Mouse (Mus musculus) hindbrain, embryonic 12.5 days (tissue): ENCODE results near the gene Men1. TPM values are rescaled to one million over a fixed set of nuclear protein-coding genes. Genes with fewer than 3 reads are reported as not detected.

ENCODE experiments used
- ATAC-seq: fragments of 200-750 bp; cut with Nextera tagmentation; 2 replicates; pipeline ENCODE4 v1.8.0; 2017; ENCODE audit warnings: moderate TSS enrichment; ENCODE audit not compliant: low FRiP score
- H3K27ac ChIP-seq: fragments of 300-500 bp; sonication (generic); 2 replicates; pipeline ENCODE4 v1.5.1; 2016; ENCODE audit warnings: mild to moderate bottlenecking
- H3K27me3 ChIP-seq: fragments of 300-500 bp; sonication (generic); 2 replicates; pipeline ENCODE4 v1.6.1; 2016; ENCODE audit warnings: mild to moderate bottlenecking
- H3K36me3 ChIP-seq: fragments of 300-500 bp; sonication (generic); 2 replicates; pipeline ENCODE4 v1.6.1; 2016; ENCODE audit warnings: mild to moderate bottlenecking
- H3K4me1 ChIP-seq: fragments of 300-500 bp; sonication (generic); 2 replicates; pipeline ENCODE4 v1.6.1; 2016
- H3K4me2 ChIP-seq: fragments of 300-500 bp; sonication (generic); replicated peaks from 2 replicates; pipeline ENCODE4 v1.6.1; 2016; ENCODE audit warnings: mild to moderate bottlenecking
- H3K4me3 ChIP-seq: fragments of 300-500 bp; sonication (generic); 2 replicates; pipeline ENCODE4 v1.5.1; 2016; ENCODE audit warnings: mild to moderate bottlenecking
- H3K9ac ChIP-seq: fragments of 300-500 bp; sonication (generic); 2 replicates; pipeline ENCODE4 v1.6.1; 2016; ENCODE audit warnings: mild to moderate bottlenecking, moderate library complexity
- H3K9me3 ChIP-seq: fragments of 300-500 bp; sonication (generic); replicated peaks from 2 replicates; pipeline ENCODE4 v1.6.1; 2016; ENCODE audit warnings: mild to moderate bottlenecking
- WGBS: fragments of 180-500 bp; shearing (Covaris S2); methylation state at CpG from one replicate; pipeline ENCODE4 v1.1.7; 2016; 5-methylcytosine and 5-hydroxymethylcytosine counted together
- polyA plus RNA-seq: library from polyadenylated mRNA; unstranded; fragments of >200 nt; fragmentation: Nextera tagmentation; extraction: Ambion mirVana; gene quantifications from 2 replicates; pipeline ENCODE4 v1.2.1, GENCODE M21; 2016

Men1 gene
- polyA plus RNA-seq, 1 experiment from 2014 or later, result 95.8 TPM

- Histone ChIP-seq H3K9me3 (no peaks in the 10 kb centered on the region), H3K4me2 (no peak overlapping the region), H3K36me3 (peaks cover 70% of the 10 kb centered on the region), H3K9ac (no peak overlapping the region), H3K27me3 (no peaks in the 10 kb centered on the region), H3K27ac (peak overlapping the region; percentile 52), H3K4me1 (0 out of 2 replicates have a peak, but pooled peaks cover 6% of the 10 kb centered on the region), H3K4me3 (no peak overlapping the region)
- no peak for ATAC-seq
- WGBS, result 47% methylated on average over 11 of the region's 11 CpGs
These were observed 42.7 kb downstream of the Men1 start for GRCm38 (mm10) chr19:6377327-6378040.

GRCm38 (mm10) chr19:6380411-6381166, 45.8 kb downstream of the Men1 start:
- Histone ChIP-seq H3K9me3 (no peaks in the 10 kb centered on the region), H3K4me3 (no peak overlapping the region), H3K9ac (no peak overlapping the region), H3K27me3 (no peaks in the 10 kb centered on the region), H3K4me1 (peaks cover 21% of the 10 kb centered on the region), H3K36me3 (peaks cover 40% of the 10 kb centered on the region), H3K27ac (no peak overlapping the region), H3K4me2 (no peak overlapping the region)
- no peak for ATAC-seq
- WGBS, result 91% methylated on average over 9 of the region's 9 CpGs

GRCm38 (mm10) chr19:6381238-6381637, 46.5 kb downstream of the Men1 start:
- peaks cover 21% of the 10 kb centered on the region for H3K4me1 ChIP-seq
- no peak overlapping the region for H3K27ac ChIP-seq
- WGBS, result 99% methylated on average over 5 of the region's 5 CpGs
- no peak overlapping the region for H3K9ac ChIP-seq
- no peak for ATAC-seq
- H3K9me3 ChIP-seq, result no peaks in the 10 kb centered on the region
- no peak overlapping the region for H3K4me2 ChIP-seq
- H3K27me3 ChIP-seq, result no peaks in the 10 kb centered on the region
- peaks cover 34% of the 10 kb centered on the region for H3K36me3 ChIP-seq
- no peak overlapping the region for H3K4me3 ChIP-seq

GRCm38 (mm10) chr19:6382323-6382924, 47.6 kb downstream of the Men1 start:
- no peak overlapping the region for H3K4me2 ChIP-seq
- H3K36me3 ChIP-seq, result peaks cover 22% of the 10 kb centered on the region
- WGBS, result 84% methylated on average over 4 of the region's 4 CpGs
- H3K9me3 ChIP-seq, result no peaks in the 10 kb centered on the region
- no peak for ATAC-seq
- no peaks in the 10 kb centered on the region for H3K27me3 ChIP-seq
- H3K9ac ChIP-seq, result no peak overlapping the region
- H3K4me1 ChIP-seq, result peaks cover 19% of the 10 kb centered on the region
- no peak overlapping the region for H3K4me3 ChIP-seq
- no peak overlapping the region for H3K27ac ChIP-seq

GRCm38 (mm10) chr19:6383470-6383869, 48.7 kb downstream of the Men1 start:
- 43% methylated on average over 5 of the region's 5 CpGs for WGBS
- Histone ChIP-seq H3K9ac (0 out of 2 replicates have a peak overlapping the region, but pooled peaks have one; percentile 8), H3K9me3 (no peaks in the 10 kb centered on the region), H3K36me3 (peaks cover 11% of the 10 kb centered on the region), H3K4me2 (no peak overlapping the region), H3K4me1 (peaks cover 15% of the 10 kb centered on the region), H3K27me3 (0 out of 2 replicates have a peak, but pooled peaks cover 4% of the 10 kb centered on the region), H3K27ac (peak overlapping the region; percentile 35; the same call in 1 of the 2 replicates), H3K4me3 (no peak overlapping the region)
- ATAC-seq, result no peak

- Histone ChIP-seq H3K9ac (0 out of 2 replicates have a peak within 1 kb of the TSS, but pooled peaks have one; percentile 8), H3K4me2 (no peak within 1 kb of the TSS)
- no peak for ATAC-seq
These were observed 49.3 kb downstream of the Men1 start, which contains the start of gene Pygm for GRCm38 (mm10) chr19:6384128-6384527. Pygm (plus strand) TSS chr19:6384399.

GRCm38 (mm10) chr19:6384954-6385353, 50.2 kb downstream of the Men1 start:
- Histone ChIP-seq H3K9me3 (no peaks in the 10 kb centered on the region), H3K9ac (no peak overlapping the region), H3K4me3 (no peak overlapping the region), H3K27me3 (peaks cover 12% of the 10 kb centered on the region; the same call in 1 of the 2 replicates), H3K4me2 (no peak overlapping the region), H3K36me3 (no peaks in the 10 kb centered on the region), H3K27ac (no peak overlapping the region), H3K4me1 (peaks cover 22% of the 10 kb centered on the region)
- WGBS, result 78% methylated on average over 11 of the region's 11 CpGs
- no peak for ATAC-seq

More at GRCm38 (mm10) chr19:6384128-6384527, 49.3 kb downstream of the Men1 start, which contains the start of gene Pygm:
- Histone ChIP-seq H3K9me3 (no peaks in the 10 kb centered on the region), H3K4me3 (no peak within 1 kb of the TSS), H3K36me3 (peaks cover 5% of the 10 kb centered on the region; the same call in 1 of the 2 replicates), H3K27me3 (0 out of 2 replicates have a peak, but pooled peaks cover 4% of the 10 kb centered on the region), H3K4me1 (peaks cover 15% of the 10 kb centered on the region), H3K27ac (peak within 1 kb of the TSS; percentile 35; the same call in 1 of the 2 replicates)
- WGBS, result 26% methylated on average over 7 of the region's 7 CpGs

GRCm38 (mm10) chr19:6385419-6385818, 50.6 kb downstream of the Men1 start:
- peaks cover 12% of the 10 kb centered on the region; the same call in 1 of the 2 replicates for H3K27me3 ChIP-seq
- H3K4me2 ChIP-seq, result no peak overlapping the region
- 80% methylated on average over 5 of the region's 5 CpGs for WGBS
- no peak for ATAC-seq
- H3K27ac ChIP-seq, result no peak overlapping the region
- H3K4me1 ChIP-seq, result peaks cover 22% of the 10 kb centered on the region
- H3K4me3 ChIP-seq, result no peak overlapping the region
- H3K9ac ChIP-seq, result no peak overlapping the region
- H3K9me3 ChIP-seq, result no peaks in the 10 kb centered on the region
- no peaks in the 10 kb centered on the region for H3K36me3 ChIP-seq

- H3K27ac ChIP-seq, result no peak overlapping the region
- no peak overlapping the region for H3K4me2 ChIP-seq
- peaks cover 12% of the 10 kb centered on the region; the same call in 1 of the 2 replicates for H3K27me3 ChIP-seq
- H3K9ac ChIP-seq, result no peak overlapping the region
- H3K4me1 ChIP-seq, result peaks cover 22% of the 10 kb centered on the region
- no peak overlapping the region for H3K4me3 ChIP-seq
- no peaks in the 10 kb centered on the region for H3K9me3 ChIP-seq
- no peak for ATAC-seq
- 84% methylated on average over 7 of the region's 7 CpGs for WGBS
- H3K36me3 ChIP-seq, result no peaks in the 10 kb centered on the region
These were observed 51.0 kb downstream of the Men1 start for GRCm38 (mm10) chr19:6385821-6386220.

- ATAC-seq, result no peak
- 60% methylated on average over 9 of the region's 9 CpGs for WGBS
- H3K4me1 ChIP-seq, result peaks cover 22% of the 10 kb centered on the region
- no peaks in the 10 kb centered on the region for H3K36me3 ChIP-seq
- H3K4me3 ChIP-seq, result no peak overlapping the region
- H3K27ac ChIP-seq, result no peak overlapping the region
- H3K27me3 ChIP-seq, result peaks cover 12% of the 10 kb centered on the region; the same call in 1 of the 2 replicates
- H3K9me3 ChIP-seq, result no peaks in the 10 kb centered on the region
- H3K9ac ChIP-seq, result no peak overlapping the region
- H3K4me2 ChIP-seq, result no peak overlapping the region
These were observed 51.5 kb downstream of the Men1 start for GRCm38 (mm10) chr19:6386234-6386633.

GRCm38 (mm10) chr19:6388006-6388405, 53.2 kb downstream of the Men1 start:
- Histone ChIP-seq H3K36me3 (no peaks in the 10 kb centered on the region), H3K27ac (no peak overlapping the region), H3K4me2 (no peak overlapping the region), H3K9ac (no peak overlapping the region), H3K27me3 (peaks cover 12% of the 10 kb centered on the region; the same call in 1 of the 2 replicates), H3K4me1 (peaks cover 22% of the 10 kb centered on the region), H3K4me3 (no peak overlapping the region), H3K9me3 (no peaks in the 10 kb centered on the region)
- no peak for ATAC-seq
- WGBS, result 87% methylated on average over 13 of the region's 13 CpGs

- no peak overlapping the region for H3K9ac ChIP-seq
- no peaks in the 10 kb centered on the region for H3K36me3 ChIP-seq
- H3K4me3 ChIP-seq, result peak overlapping the region; percentile 20
- WGBS, result 6% methylated on average over 16 of the region's 16 CpGs
- H3K4me1 ChIP-seq, result peaks cover 11% of the 10 kb centered on the region
- H3K27me3 ChIP-seq, result peaks cover 12% of the 10 kb centered on the region; the same call in 1 of the 2 replicates
- no peaks in the 10 kb centered on the region for H3K9me3 ChIP-seq
- no peak overlapping the region for H3K27ac ChIP-seq
- peak overlapping the region; percentile 50 for H3K4me2 ChIP-seq
- no peak for ATAC-seq
These were observed 55.0 kb downstream of the Men1 start for GRCm38 (mm10) chr19:6389803-6390202.
